ENCODE assay signal across 9 mouse cellular contexts in the genomic region with DNA sequence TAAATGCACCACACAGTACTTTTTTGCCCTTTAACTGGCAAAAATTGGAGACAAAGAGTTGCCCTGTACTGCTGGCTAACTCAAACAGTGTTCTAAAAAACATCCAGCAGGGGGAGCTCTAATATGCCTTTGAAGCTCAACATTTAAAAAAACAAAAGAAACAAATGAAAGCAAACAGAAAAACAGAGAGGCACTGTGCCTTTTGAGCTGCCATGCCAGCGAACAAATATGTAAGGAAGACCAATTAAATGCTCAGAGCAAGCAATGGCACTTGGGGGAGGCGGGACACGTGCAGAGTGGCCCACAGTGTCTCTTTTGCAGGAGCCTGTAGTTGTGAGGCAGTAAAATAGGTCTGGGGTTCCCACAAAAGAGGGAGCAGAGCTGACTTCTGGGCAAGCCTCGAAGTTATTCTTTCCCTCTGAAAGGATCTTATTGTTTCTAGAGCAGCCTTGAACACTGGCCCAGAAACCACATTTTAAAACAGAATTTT. TPM values are rescaled to one million over a fixed set of nuclear protein-coding genes. Genes with fewer than 3 reads are reported as not detected.
DNase-seq lines count a peak whose midpoint lies in the region; ATAC-seq and TF ChIP-seq lines count a peak whose summit lies in the region.
"Had no signal": no experiment of that assay in that cellular context is flagged by ENCODE, and none has a peak within 500 bp of the region (broad histone marks: within the 10 kb centered on the region; RNA-seq: fewer than 3 reads in every experiment).

No protein-coding gene starts in this region.

- H3K36me3 ChIP-seq in embryonic facial prominence, embryonic 13.5 days, result no peaks in the 10 kb centered on the region
- H3K36me3 ChIP-seq in heart, embryonic 10.5 days, result no peaks in the 10 kb centered on the region
- H3K36me3 ChIP-seq in kidney, embryonic 14.5 days (ENCODE audit: control insufficient read depth, insufficient read depth, low read length), result no peaks in the 10 kb centered on the region
- no peaks in the 10 kb centered on the region for H3K36me3 ChIP-seq in limb, embryonic 13.5 days
- no peaks in the 10 kb centered on the region for H3K36me3 ChIP-seq in midbrain, postnatal 0 days (ENCODE audit: insufficient read depth, low read length)

- ATAC-seq in embryonic facial prominence, embryonic 13.5 days (ENCODE audit: insufficient number of reproducible peaks, insufficient read depth, low FRiP score, low TSS enrichment, low read depth), result peak; percentile 50; the same call in 1 of the 2 replicates
- 0 out of 2 replicates have a peak, but pooled peaks have one; percentile 51 for ATAC-seq in kidney, embryonic 14.5 days (ENCODE audit: low FRiP score, low TSS enrichment)
- peak; percentile 76 for ATAC-seq in limb, embryonic 13.5 days (ENCODE audit: low FRiP score, low read depth)
- ATAC-seq in midbrain, postnatal 0 days (ENCODE audit: low FRiP score), result peak; percentile 72

- H3K27me3 ChIP-seq in embryonic facial prominence, embryonic 13.5 days, result no peaks in the 10 kb centered on the region
- no peaks in the 10 kb centered on the region for H3K27me3 ChIP-seq in heart, embryonic 10.5 days (ENCODE audit: insufficient read depth, poor library complexity, severe bottlenecking)
- no peaks in the 10 kb centered on the region for H3K27me3 ChIP-seq in kidney, embryonic 14.5 days (ENCODE audit: control insufficient read depth, insufficient read depth, low read length)
- no peaks in the 10 kb centered on the region for H3K27me3 ChIP-seq in limb, embryonic 13.5 days
- no peaks in the 10 kb centered on the region for H3K27me3 ChIP-seq in midbrain, postnatal 0 days (ENCODE audit: insufficient read depth, low read length)

- peak; percentile 66 for DNase-seq in CD4-positive helper T cell, adult 2 months (ENCODE audit: low read depth, low spot score)
- DNase-seq in adrenal gland, postnatal 14 days, result peak; percentile 61
- DNase-seq in heart, embryonic 10.5 days (ENCODE audit: low spot score), result no peak
- peak; percentile 93 for DNase-seq in midbrain, postnatal 0 days (ENCODE audit: low spot score)
- DNase-seq in thymus, postnatal 10 days (ENCODE audit: low spot score in 2 of 2), result peak; percentile 20 to 76

- no peak overlapping the region for H3K4me3 ChIP-seq in embryonic facial prominence, embryonic 13.5 days
- peak overlapping the region; percentile 29; the same call in 1 of the 2 replicates for H3K4me3 ChIP-seq in heart, embryonic 10.5 days
- no peak overlapping the region for H3K4me3 ChIP-seq in kidney, embryonic 14.5 days (ENCODE audit: low read length)
- H3K4me3 ChIP-seq in limb, embryonic 13.5 days, result no peak overlapping the region
- no peak overlapping the region for H3K4me3 ChIP-seq in midbrain, postnatal 0 days (ENCODE audit: low read depth, low read length)

- 1% methylated on average over 4 of the region's 4 CpGs for whole genome bisulfite sequencing in embryonic facial prominence, embryonic 13.5 days
- 6% methylated on average over 4 of the region's 4 CpGs for WGBS in heart, embryonic 10.5 days
- 6% methylated on average over 4 of the region's 4 CpGs for WGBS in kidney, embryonic 14.5 days
- WGBS in limb, embryonic 13.5 days, result under 1% methylated on average over 4 of the region's 4 CpGs
- 3% methylated on average over 4 of the region's 4 CpGs for WGBS in midbrain, postnatal 0 days

- H3K9ac ChIP-seq in embryonic facial prominence, embryonic 13.5 days, result peak overlapping the region; percentile 38; the same call in 1 of the 2 replicates
- H3K9ac ChIP-seq in kidney, embryonic 14.5 days (ENCODE audit: low read depth, low read length), result peak overlapping the region; percentile 23; the same call in 1 of the 2 replicates
- peak overlapping the region; percentile 50 for H3K9ac ChIP-seq in limb, embryonic 13.5 days
- H3K9ac ChIP-seq in midbrain, postnatal 0 days (replicated peaks; ENCODE audit: low read length, poor library complexity, severe bottlenecking), result no peak overlapping the region

- no peaks in the 10 kb centered on the region for H3K9me3 ChIP-seq in embryonic facial prominence, embryonic 13.5 days
- H3K9me3 ChIP-seq in heart, embryonic 10.5 days, result no peaks in the 10 kb centered on the region
- H3K9me3 ChIP-seq in kidney, embryonic 14.5 days (ENCODE audit: control insufficient read depth, low read length), result no peaks in the 10 kb centered on the region
- H3K9me3 ChIP-seq in limb, embryonic 13.5 days, result no peaks in the 10 kb centered on the region
- H3K9me3 ChIP-seq in midbrain, postnatal 0 days (ENCODE audit: low read length), result no peaks in the 10 kb centered on the region

- H3K4me2 ChIP-seq in embryonic facial prominence, embryonic 13.5 days, result peak overlapping the region; percentile 34; the same call in 1 of the 2 replicates
- H3K4me2 ChIP-seq in kidney, embryonic 14.5 days (replicated peaks; ENCODE audit: low read depth, low read length), result 0 out of 2 replicates have a peak overlapping the region, but pooled peaks have one; percentile 26
- peak overlapping the region; percentile 44 for H3K4me2 ChIP-seq in limb, embryonic 13.5 days (replicated peaks)
- peak overlapping the region; percentile 26; the same call in 1 of the 2 replicates for H3K4me2 ChIP-seq in midbrain, postnatal 0 days (ENCODE audit: low read depth, low read length, poor library complexity, severe bottlenecking)

- peak overlapping the region; percentile 96 for H3K27ac ChIP-seq in embryonic facial prominence, embryonic 13.5 days
- peak overlapping the region; percentile 84 for H3K27ac ChIP-seq in heart, embryonic 10.5 days
- H3K27ac ChIP-seq in kidney, embryonic 14.5 days (ENCODE audit: low read depth, low read length), result peak overlapping the region; percentile 74; the same call in 1 of the 2 replicates
- H3K27ac ChIP-seq in limb, embryonic 13.5 days, result peak overlapping the region; percentile 98
- H3K27ac ChIP-seq in midbrain, postnatal 0 days (ENCODE audit: low read depth, low read length), result no peak overlapping the region

- TF ChIP-seq CTCF in midbrain, postnatal 0 days (IDR thresholded peaks at IDR 0.05), result peak; percentile 88

- H3K4me1 ChIP-seq in embryonic facial prominence, embryonic 13.5 days, result peaks cover 49% of the 10 kb centered on the region
- peaks cover 36% of the 10 kb centered on the region for H3K4me1 ChIP-seq in heart, embryonic 10.5 days
- H3K4me1 ChIP-seq in kidney, embryonic 14.5 days (ENCODE audit: control insufficient read depth, insufficient read depth, low read length), result peaks cover 18% of the 10 kb centered on the region
- peaks cover 62% of the 10 kb centered on the region for H3K4me1 ChIP-seq in limb, embryonic 13.5 days
- peaks cover 3% of the 10 kb centered on the region; the same call in 1 of the 2 replicates for H3K4me1 ChIP-seq in midbrain, postnatal 0 days (ENCODE audit: insufficient read depth, low read length)

RNA-seq across cellular contexts. Expression of a gene that starts 20.5 kb away (rescaled TPM):
- not detected in 2 replicates for total RNA-seq in adrenal gland, postnatal 14 days (2021)
- not detected in 2 replicates for polyA plus RNA-seq in embryonic facial prominence, embryonic 13.5 days (2015; fragmentation: Nextera tagmentation; extraction: Ambion mirVana)
- not detected in 2 replicates for polyA plus RNA-seq in heart, embryonic 10.5 days (2016; fragmentation: Nextera tagmentation; extraction: Ambion mirVana)
- polyA plus RNA-seq in kidney, embryonic 14.5 days (2014; fragmentation: Nextera tagmentation; extraction: Ambion mirVana), result not detected in 2 replicates
- 0.26 TPM in 1 of 2 replicates, not detected in the other for polyA plus RNA-seq in limb, embryonic 13.5 days (2015; fragmentation: Nextera tagmentation; extraction: Ambion mirVana)
- total RNA-seq in midbrain, postnatal 0 days (2014; rRNA removed), result not detected in 2 replicates
- polyA plus RNA-seq in midbrain, postnatal 0 days (2015; fragmentation: Nextera tagmentation; extraction: Ambion mirVana), result 0.33 and 0.47 TPM in 2 replicates
- total RNA-seq: gastrocnemius, adult 8-10 months had no signal

RNA-seq across cellular contexts. Expression of a gene that starts 30.9 kb away (rescaled TPM):
- 18.0 and 23.1 TPM in 2 replicates for total RNA-seq in adrenal gland, postnatal 14 days (2021)
- 50.4 and 51.4 TPM in 2 replicates for polyA plus RNA-seq in embryonic facial prominence, embryonic 13.5 days (2015; fragmentation: Nextera tagmentation; extraction: Ambion mirVana)
- 24.0 and 29.9 TPM in 2 replicates for polyA plus RNA-seq in heart, embryonic 10.5 days (2016; fragmentation: Nextera tagmentation; extraction: Ambion mirVana)
- 33.6 and 42.2 TPM in 2 replicates for polyA plus RNA-seq in kidney, embryonic 14.5 days (2014; fragmentation: Nextera tagmentation; extraction: Ambion mirVana)
- 53.9 and 57.3 TPM in 2 replicates for polyA plus RNA-seq in limb, embryonic 13.5 days (2015; fragmentation: Nextera tagmentation; extraction: Ambion mirVana)
- 12.1 and 14.5 TPM in 2 replicates for total RNA-seq in midbrain, postnatal 0 days (2014; rRNA removed)
- polyA plus RNA-seq in midbrain, postnatal 0 days (2015; fragmentation: Nextera tagmentation; extraction: Ambion mirVana), result 22.6 and 26.2 TPM in 2 replicates
